Mouse (Mus musculus): ENCODE results near the gene Tmem63b. TPM values are rescaled to one million over a fixed set of nuclear protein-coding genes. Genes with fewer than 3 reads are reported as not detected.

The Tmem63b gene
- polyA plus RNA-seq, 1 experiment from 2014 or later, result 49.3 TPM

DNA sequence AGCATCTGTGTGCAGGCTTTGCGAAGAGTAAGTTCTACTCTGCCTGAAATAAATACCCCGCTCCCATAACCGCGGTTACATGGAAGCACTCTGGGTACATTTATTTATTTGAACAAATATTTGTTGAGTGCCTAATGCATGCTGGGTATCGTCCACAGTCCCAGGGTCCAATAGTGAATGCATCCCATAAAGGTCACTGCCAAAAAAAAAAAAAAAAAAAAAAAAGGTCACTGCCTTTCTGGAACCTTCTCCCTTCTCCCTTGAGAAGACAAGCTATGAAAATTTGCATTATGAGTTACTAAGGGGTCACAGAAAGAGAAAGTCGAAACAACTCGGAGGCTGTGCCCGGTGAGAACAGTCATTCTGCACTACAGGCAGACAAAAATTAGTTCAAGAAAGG, 44.7 kb downstream of the Tmem63b start:
- ATAC-seq (ENCODE audit: low FRiP score) (no peak), DNase-seq (ENCODE audit: low spot score, missing footprints) (no peak)
- Histone ChIP-seq H3K9me3 (ENCODE audit: control insufficient read depth, low read length) (no peaks in the 10 kb centered on the region; the same call in 1 of the 2 replicates), H3K36me3 (ENCODE audit: control insufficient read depth, insufficient read depth, low read length) (no peaks in the 10 kb centered on the region), H3K4me2 (no peak overlapping the region), H3K4me1 (ENCODE audit: control insufficient read depth, insufficient read depth, low read length) (no peaks in the 10 kb centered on the region), H3K9ac (ENCODE audit: low read length) (no peak overlapping the region), H3K27ac (ENCODE audit: low read depth, low read length) (no peak overlapping the region), H3K27me3 (ENCODE audit: control insufficient read depth, insufficient read depth, low read length) (no peaks in the 10 kb centered on the region), H3K4me3 (ENCODE audit: low read depth, low read length) (no peak overlapping the region)
- WGBS, result 89% methylated on average over 8 of the region's 8 CpGs

DNA sequence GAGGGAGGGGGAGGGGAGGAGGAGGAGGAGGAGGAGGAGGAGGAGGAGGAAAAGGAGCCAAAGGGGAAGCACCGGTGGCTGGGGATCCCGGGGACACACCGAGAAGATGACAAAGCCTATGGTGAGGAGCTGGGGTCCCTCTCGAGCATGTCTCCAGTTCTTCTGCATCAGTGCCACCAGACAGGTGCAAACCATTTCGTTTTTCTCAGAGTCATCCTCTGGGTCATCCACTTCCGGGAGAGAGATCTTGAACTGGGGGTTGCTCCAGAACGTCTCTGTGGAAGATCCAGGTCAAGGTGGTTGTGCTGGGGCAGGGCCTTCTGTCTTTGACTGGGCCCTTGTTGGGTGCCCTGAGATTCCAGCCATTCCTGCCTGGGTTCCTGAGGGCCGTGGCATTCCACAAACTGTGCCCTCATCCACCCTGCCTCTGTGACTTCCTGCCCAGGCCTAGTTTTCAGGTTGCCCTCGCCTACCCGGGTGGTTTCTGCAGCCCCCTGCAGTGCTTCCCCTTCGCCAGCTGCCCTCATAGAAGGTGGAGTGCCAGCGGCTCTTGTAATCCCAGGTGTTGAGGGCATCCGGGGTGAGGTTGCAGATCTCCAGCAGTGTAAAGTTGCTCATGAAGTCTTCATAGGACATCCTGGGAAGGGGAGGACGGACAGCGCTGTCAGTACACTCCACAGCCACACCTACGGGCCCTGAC, 48.0 kb downstream of the Tmem63b start:
- no peaks in the 10 kb centered on the region for H3K4me1 ChIP-seq (ENCODE audit: control insufficient read depth, insufficient read depth, low read length)
- WGBS, result 81% methylated on average over 16 of the region's 16 CpGs
- H3K9me3 ChIP-seq (ENCODE audit: control insufficient read depth, low read length), result no peaks in the 10 kb centered on the region
- H3K27ac ChIP-seq (ENCODE audit: low read depth, low read length), result no peak overlapping the region
- H3K4me2 ChIP-seq, result no peak overlapping the region
- H3K36me3 ChIP-seq (ENCODE audit: control insufficient read depth, insufficient read depth, low read length), result no peaks in the 10 kb centered on the region
- DNase-seq (ENCODE audit: low spot score, missing footprints) (peak; percentile 64), ATAC-seq (ENCODE audit: low FRiP score) (no peak)
- no peak overlapping the region for H3K4me3 ChIP-seq (ENCODE audit: low read depth, low read length)
- H3K9ac ChIP-seq (ENCODE audit: low read length), result no peak overlapping the region
- H3K27me3 ChIP-seq (ENCODE audit: control insufficient read depth, insufficient read depth, low read length), result no peaks in the 10 kb centered on the region

DNA sequence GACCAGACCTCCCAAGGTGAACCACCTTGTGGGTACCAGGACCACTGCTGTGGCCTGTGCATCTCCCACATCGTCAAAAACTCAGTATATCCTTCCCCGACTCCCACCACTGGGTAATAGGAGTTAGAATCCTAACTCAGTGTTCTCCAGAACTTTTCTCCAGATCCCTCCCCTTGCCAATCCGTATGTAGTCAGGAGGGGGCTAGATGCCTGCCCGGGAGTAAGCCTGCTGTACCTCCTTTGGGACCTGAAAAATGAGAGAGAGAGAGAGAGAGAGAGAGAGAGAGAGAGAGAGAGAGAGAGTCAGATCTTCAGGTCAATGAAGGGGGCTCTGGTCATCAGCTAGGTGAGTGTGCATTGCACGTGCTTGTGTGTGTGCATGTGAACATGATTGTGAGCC, 52.7 kb downstream of the Tmem63b start:
- no peak overlapping the region for H3K9ac ChIP-seq (ENCODE audit: low read length)
- no peak overlapping the region for H3K4me2 ChIP-seq
- 77% methylated on average over 5 of the region's 5 CpGs for WGBS
- H3K36me3 ChIP-seq (ENCODE audit: control insufficient read depth, insufficient read depth, low read length), result no peaks in the 10 kb centered on the region
- DNase-seq (ENCODE audit: low spot score, missing footprints), result no peak
- H3K27ac ChIP-seq (ENCODE audit: low read depth, low read length), result no peak overlapping the region
- no peak for ATAC-seq (ENCODE audit: low FRiP score)
- H3K27me3 ChIP-seq (ENCODE audit: control insufficient read depth, insufficient read depth, low read length), result no peaks in the 10 kb centered on the region
- no peak overlapping the region for H3K4me3 ChIP-seq (ENCODE audit: low read depth, low read length)
- H3K9me3 ChIP-seq (ENCODE audit: control insufficient read depth, low read length), result no peaks in the 10 kb centered on the region
- 0 out of 2 replicates have a peak, but pooled peaks cover 4% of the 10 kb centered on the region for H3K4me1 ChIP-seq (ENCODE audit: control insufficient read depth, insufficient read depth, low read length)

DNA sequence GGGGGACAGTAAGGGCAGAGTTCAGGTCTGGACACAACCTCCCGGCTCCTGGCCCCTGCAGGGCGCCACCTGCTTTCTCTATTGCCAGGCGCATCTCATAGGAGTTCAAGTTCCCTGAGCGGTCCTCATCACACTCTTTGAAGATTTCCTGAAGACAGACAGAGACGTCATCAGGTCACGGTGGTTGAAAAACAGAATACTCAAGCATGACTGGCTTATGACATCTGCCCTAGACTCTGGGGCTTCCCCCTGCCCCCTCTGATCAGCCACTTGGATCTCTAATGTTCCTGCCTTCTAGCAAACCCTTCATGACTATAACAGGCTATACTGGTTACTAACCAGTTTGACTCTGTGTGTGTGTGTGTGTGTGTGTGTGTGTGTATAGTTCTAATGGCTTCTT, 54.8 kb downstream of the Tmem63b start:
- H3K4me3 ChIP-seq (ENCODE audit: low read depth, low read length), result no peak overlapping the region
- WGBS, result 70% methylated on average over 6 of the region's 6 CpGs
- no peaks in the 10 kb centered on the region for H3K36me3 ChIP-seq (ENCODE audit: control insufficient read depth, insufficient read depth, low read length)
- DNase-seq (ENCODE audit: low spot score, missing footprints) (no peak), ATAC-seq (ENCODE audit: low FRiP score) (no peak)
- no peaks in the 10 kb centered on the region for H3K27me3 ChIP-seq (ENCODE audit: control insufficient read depth, insufficient read depth, low read length)
- H3K4me2 ChIP-seq, result no peak overlapping the region
- no peaks in the 10 kb centered on the region for H3K9me3 ChIP-seq (ENCODE audit: control insufficient read depth, low read length)
- H3K9ac ChIP-seq (ENCODE audit: low read length), result no peak overlapping the region
- no peak overlapping the region for H3K27ac ChIP-seq (ENCODE audit: low read depth, low read length)
- 0 out of 2 replicates have a peak, but pooled peaks cover 4% of the 10 kb centered on the region for H3K4me1 ChIP-seq (ENCODE audit: control insufficient read depth, insufficient read depth, low read length)

DNA sequence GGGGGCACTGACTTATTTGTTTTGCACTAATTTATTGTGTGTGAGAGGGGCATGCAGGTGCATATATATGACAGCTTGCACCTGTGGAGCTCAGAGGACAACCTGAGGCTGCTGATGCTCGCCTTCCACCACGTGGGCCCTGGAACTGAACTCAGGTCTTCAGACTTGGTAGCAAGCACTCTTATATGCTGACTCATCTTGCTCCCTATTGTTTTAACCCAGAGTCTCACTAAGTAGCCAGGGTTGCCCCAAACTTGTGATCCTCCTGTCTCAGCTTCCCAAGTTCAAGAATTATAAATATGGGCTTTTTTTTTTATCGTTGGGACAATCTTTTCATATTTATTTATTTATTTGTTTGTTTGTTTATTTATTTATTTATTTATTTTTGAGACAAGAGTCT, 55.7 kb downstream of the Tmem63b start:
- no peak overlapping the region for H3K27ac ChIP-seq (ENCODE audit: low read depth, low read length)
- 48% methylated on average over 3 of the region's 3 CpGs for WGBS
- no peak overlapping the region for H3K9ac ChIP-seq (ENCODE audit: low read length)
- ATAC-seq (ENCODE audit: low FRiP score) (no peak), DNase-seq (ENCODE audit: low spot score, missing footprints) (no peak)
- 0 out of 2 replicates have a peak, but pooled peaks cover 4% of the 10 kb centered on the region for H3K4me1 ChIP-seq (ENCODE audit: control insufficient read depth, insufficient read depth, low read length)
- peak overlapping the region; percentile 55 for H3K4me2 ChIP-seq
- no peaks in the 10 kb centered on the region for H3K9me3 ChIP-seq (ENCODE audit: control insufficient read depth, low read length)
- H3K27me3 ChIP-seq (ENCODE audit: control insufficient read depth, insufficient read depth, low read length), result no peaks in the 10 kb centered on the region
- no peaks in the 10 kb centered on the region for H3K36me3 ChIP-seq (ENCODE audit: control insufficient read depth, insufficient read depth, low read length)
- no peak overlapping the region for H3K4me3 ChIP-seq (ENCODE audit: low read depth, low read length)

DNA sequence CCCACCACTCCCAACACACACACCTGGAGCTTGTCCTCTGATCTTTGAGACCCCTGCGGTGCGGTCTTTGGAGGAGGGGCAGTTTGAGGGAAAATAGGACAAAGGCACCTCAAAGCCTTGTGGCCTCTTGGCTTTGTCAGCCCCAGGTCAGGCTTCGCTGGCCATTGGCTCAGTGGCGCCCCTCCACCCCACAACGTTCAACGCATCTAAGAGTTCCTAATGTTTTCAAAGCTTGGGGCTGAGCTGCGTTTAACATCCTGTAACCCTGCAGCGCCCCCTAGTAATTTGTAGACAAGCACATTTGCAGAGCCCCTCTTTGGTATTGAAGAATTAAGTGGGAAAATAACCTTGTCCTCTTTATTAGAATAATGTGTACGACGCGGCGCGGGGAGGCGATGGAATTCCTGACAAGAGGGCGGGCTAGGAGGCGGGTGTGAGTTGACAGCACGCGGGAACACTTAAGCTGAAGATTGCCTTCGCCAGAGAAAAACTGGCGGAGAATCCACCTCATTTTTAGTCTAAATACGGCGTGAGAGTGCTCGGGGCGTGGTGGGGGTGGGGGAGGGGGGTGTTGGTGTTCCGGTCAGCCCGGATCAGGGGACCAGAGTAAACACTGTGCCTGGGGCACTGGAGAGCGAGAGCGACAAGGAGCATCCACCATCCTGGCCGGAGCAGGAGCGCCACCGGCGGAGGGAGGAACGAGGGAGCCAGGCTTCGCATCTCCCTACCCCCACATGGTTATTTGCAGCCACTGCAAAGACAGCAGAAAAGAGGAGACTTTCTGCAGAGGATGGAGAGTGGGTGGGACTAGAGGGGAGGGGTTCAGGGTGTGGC, 56.6 kb downstream of the Tmem63b start:
- ATAC-seq (ENCODE audit: low FRiP score) (peak; percentile 84), DNase-seq (ENCODE audit: low spot score, missing footprints) (peak; percentile 96)
- 2% methylated on average over 34 of the region's 34 CpGs for whole genome bisulfite sequencing
- 0 out of 2 replicates have a peak, but pooled peaks cover 4% of the 10 kb centered on the region for H3K4me1 ChIP-seq (ENCODE audit: control insufficient read depth, insufficient read depth, low read length)
- no peaks in the 10 kb centered on the region for H3K36me3 ChIP-seq (ENCODE audit: control insufficient read depth, insufficient read depth, low read length)
- H3K27me3 ChIP-seq (ENCODE audit: control insufficient read depth, insufficient read depth, low read length), result no peaks in the 10 kb centered on the region
- peak overlapping the region; percentile 55 for H3K4me2 ChIP-seq
- H3K4me3 ChIP-seq (ENCODE audit: low read depth, low read length), result peak overlapping the region; percentile 30
- H3K9me3 ChIP-seq (ENCODE audit: control insufficient read depth, low read length), result no peaks in the 10 kb centered on the region
- peak overlapping the region; percentile 58 for H3K9ac ChIP-seq (ENCODE audit: low read length)
- no peak overlapping the region for H3K27ac ChIP-seq (ENCODE audit: low read depth, low read length)

DNA sequence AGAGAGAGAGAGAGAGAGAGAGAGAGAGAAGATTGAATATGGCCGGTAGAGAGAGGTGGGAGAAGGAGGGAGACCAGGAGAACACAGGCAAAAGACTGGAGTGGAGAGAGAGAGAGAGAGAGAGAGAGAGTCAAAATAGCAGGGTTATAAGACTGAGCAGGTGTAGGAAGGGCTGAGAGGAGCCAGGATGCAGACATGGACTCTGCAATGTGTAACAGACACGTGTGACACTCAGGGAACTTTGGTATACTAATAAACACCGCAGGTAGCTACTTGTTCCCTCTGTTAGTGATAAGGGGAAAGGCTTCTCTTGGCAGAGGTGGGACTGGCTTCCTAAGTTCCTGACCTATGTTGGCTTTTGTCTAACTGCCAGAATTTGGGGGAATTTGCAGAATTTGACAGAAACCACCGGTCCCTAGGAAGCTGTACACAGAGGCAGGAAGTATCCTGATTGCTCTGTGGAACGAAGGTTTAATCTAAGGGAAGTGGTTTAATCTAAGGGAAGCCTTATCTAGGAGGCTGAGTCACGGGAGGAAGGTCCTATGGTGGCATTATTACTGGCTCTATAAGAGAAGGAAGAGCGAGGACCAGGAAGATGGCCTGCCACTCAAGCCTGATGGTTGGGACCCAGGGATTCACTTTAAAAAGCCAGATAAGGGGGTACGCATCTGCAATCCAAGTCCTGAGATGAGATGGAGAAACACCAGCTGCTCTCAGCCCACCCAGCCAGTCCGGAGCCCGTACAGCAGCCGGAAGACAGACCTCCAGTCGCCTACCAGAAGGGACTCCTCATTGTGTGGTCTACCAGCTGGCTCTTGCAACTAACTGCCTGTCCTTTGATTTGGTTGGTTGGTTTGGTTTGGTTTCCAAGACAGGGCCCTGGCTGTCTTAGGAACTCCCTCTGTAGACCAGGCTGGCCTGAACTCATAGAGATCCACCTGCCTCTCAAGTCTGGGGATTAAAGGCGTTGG, 57.5 kb downstream of the Tmem63b start:
- H3K27ac ChIP-seq (ENCODE audit: low read depth, low read length), result no peak overlapping the region
- 68% methylated on average over 13 of the region's 13 CpGs for WGBS
- no peaks in the 10 kb centered on the region for H3K9me3 ChIP-seq (ENCODE audit: control insufficient read depth, low read length)
- no peak overlapping the region for H3K4me3 ChIP-seq (ENCODE audit: low read depth, low read length)
- H3K27me3 ChIP-seq (ENCODE audit: control insufficient read depth, insufficient read depth, low read length), result no peaks in the 10 kb centered on the region
- H3K4me2 ChIP-seq, result peak overlapping the region; percentile 55
- H3K36me3 ChIP-seq (ENCODE audit: control insufficient read depth, insufficient read depth, low read length), result no peaks in the 10 kb centered on the region
- DNase-seq (ENCODE audit: low spot score, missing footprints) (peak; percentile 85), ATAC-seq (ENCODE audit: low FRiP score) (peak; percentile 13; the same call in 1 of the 2 replicates)
- H3K4me1 ChIP-seq (ENCODE audit: control insufficient read depth, insufficient read depth, low read length), result 0 out of 2 replicates have a peak, but pooled peaks cover 4% of the 10 kb centered on the region
- no peak overlapping the region for H3K9ac ChIP-seq (ENCODE audit: low read length)

DNA sequence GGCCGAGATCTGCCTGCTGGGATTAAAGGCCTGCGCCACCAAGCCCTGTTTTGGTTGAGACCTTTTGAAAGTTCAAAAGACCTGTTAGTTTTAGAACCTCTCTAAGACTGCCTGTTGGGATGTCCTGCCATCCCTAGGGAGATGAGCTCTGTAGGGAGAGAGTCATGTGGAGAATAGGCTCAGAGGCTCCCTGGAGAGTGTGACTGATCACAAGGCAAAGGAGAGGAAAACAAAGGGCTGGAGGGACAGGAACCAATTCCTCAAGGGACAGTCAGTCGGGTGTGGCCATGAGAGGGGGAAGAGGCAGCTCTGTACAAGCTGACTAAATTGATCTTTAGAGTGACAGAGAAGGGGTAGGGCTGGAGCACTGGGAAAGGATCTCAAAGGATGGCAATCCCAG, 58.5 kb downstream of the Tmem63b start:
- DNase-seq (ENCODE audit: low spot score, missing footprints) (no peak), ATAC-seq (ENCODE audit: low FRiP score) (no peak)
- 0 out of 2 replicates have a peak, but pooled peaks cover 4% of the 10 kb centered on the region for H3K4me1 ChIP-seq (ENCODE audit: control insufficient read depth, insufficient read depth, low read length)
- no peaks in the 10 kb centered on the region for H3K9me3 ChIP-seq (ENCODE audit: control insufficient read depth, low read length)
- H3K4me3 ChIP-seq (ENCODE audit: low read depth, low read length), result no peak overlapping the region
- H3K27ac ChIP-seq (ENCODE audit: low read depth, low read length), result no peak overlapping the region
- no peak overlapping the region for H3K4me2 ChIP-seq
- H3K27me3 ChIP-seq (ENCODE audit: control insufficient read depth, insufficient read depth, low read length), result no peaks in the 10 kb centered on the region
- no peak overlapping the region for H3K9ac ChIP-seq (ENCODE audit: low read length)
- no peaks in the 10 kb centered on the region for H3K36me3 ChIP-seq (ENCODE audit: control insufficient read depth, insufficient read depth, low read length)
- WGBS, result 17% methylated on average over 3 of the region's 3 CpGs

All from midbrain, embryonic 11.5 days (tissue).